Comparison of ENCODE assay signal across 24 mouse cellular contexts in genomic region chr10:16650120-16650519, GRCm38 (mm10).
DNase-seq lines count a peak whose midpoint lies in the region; ATAC-seq lines count a peak whose summit lies in the region.
"Had no signal": no experiment of that assay in that cellular context is flagged by ENCODE, and none has a peak within 500 bp of the region (broad histone marks: within the 10 kb centered on the region; RNA-seq: fewer than 3 reads in every experiment).

No protein-coding gene starts in this region.

- no peak overlapping the region for H3K4me2 ChIP-seq in forebrain, embryonic 11.5 days (ENCODE audit: low read depth, low read length, severe bottlenecking)
- no peak overlapping the region for H3K4me2 ChIP-seq in hindbrain, embryonic 13.5 days
- H3K4me2 ChIP-seq in midbrain, embryonic 12.5 days (replicated peaks) = no peak overlapping the region
- H3K4me2 ChIP-seq in midbrain, embryonic 11.5 days = no peak overlapping the region
- no peak overlapping the region for H3K4me2 ChIP-seq in intestine, embryonic 15.5 days (replicated peaks)
- H3K4me2 ChIP-seq: embryonic facial prominence, embryonic 13.5 days; forebrain, embryonic 12.5 days; forebrain, embryonic 15.5 days had no signal

- no peaks in the 10 kb centered on the region for H3K9me3 ChIP-seq in forebrain, embryonic 11.5 days (ENCODE audit: control insufficient read depth, low read length)
- H3K9me3 ChIP-seq in forebrain, embryonic 10.5 days = no peaks in the 10 kb centered on the region
- no peaks in the 10 kb centered on the region for H3K9me3 ChIP-seq in hindbrain, embryonic 10.5 days
- H3K9me3 ChIP-seq in hindbrain, embryonic 13.5 days = no peaks in the 10 kb centered on the region
- H3K9me3 ChIP-seq in midbrain, embryonic 12.5 days = no peaks in the 10 kb centered on the region
- no peaks in the 10 kb centered on the region for H3K9me3 ChIP-seq in midbrain, embryonic 11.5 days (ENCODE audit: control insufficient read depth, low read length)
- H3K9me3 ChIP-seq in intestine, embryonic 15.5 days = no peaks in the 10 kb centered on the region
- H3K9me3 ChIP-seq: embryonic facial prominence, embryonic 10.5 days; embryonic facial prominence, embryonic 13.5 days; forebrain, embryonic 12.5 days; forebrain, embryonic 15.5 days had no signal

- no peaks in the 10 kb centered on the region for H3K4me1 ChIP-seq in forebrain, embryonic 11.5 days (replicated peaks; ENCODE audit: control insufficient read depth, insufficient read depth, low read length)
- no peaks in the 10 kb centered on the region for H3K4me1 ChIP-seq in forebrain, embryonic 10.5 days
- H3K4me1 ChIP-seq in hindbrain, embryonic 10.5 days (replicated peaks) = no peaks in the 10 kb centered on the region
- no peaks in the 10 kb centered on the region for H3K4me1 ChIP-seq in hindbrain, embryonic 13.5 days (replicated peaks)
- H3K4me1 ChIP-seq in midbrain, embryonic 12.5 days = no peaks in the 10 kb centered on the region
- no peaks in the 10 kb centered on the region for H3K4me1 ChIP-seq in midbrain, embryonic 11.5 days (ENCODE audit: control insufficient read depth, insufficient read depth, low read length)
- no peaks in the 10 kb centered on the region for H3K4me1 ChIP-seq in intestine, embryonic 15.5 days (replicated peaks)
- H3K4me1 ChIP-seq: embryonic facial prominence, embryonic 10.5 days; embryonic facial prominence, embryonic 13.5 days; forebrain, embryonic 12.5 days; forebrain, embryonic 15.5 days had no signal

- no peak overlapping the region for H3K4me3 ChIP-seq in forebrain, embryonic 11.5 days (ENCODE audit: low read depth, low read length)
- no peak overlapping the region for H3K4me3 ChIP-seq in forebrain, embryonic 10.5 days
- no peak overlapping the region for H3K4me3 ChIP-seq in hindbrain, embryonic 10.5 days
- H3K4me3 ChIP-seq in hindbrain, embryonic 13.5 days = no peak overlapping the region
- H3K4me3 ChIP-seq in midbrain, embryonic 12.5 days = no peak overlapping the region
- no peak overlapping the region for H3K4me3 ChIP-seq in midbrain, embryonic 11.5 days (ENCODE audit: low read depth, low read length)
- no peak overlapping the region for H3K4me3 ChIP-seq in intestine, embryonic 15.5 days (replicated peaks)
- H3K4me3 ChIP-seq: embryonic facial prominence, embryonic 10.5 days; embryonic facial prominence, embryonic 13.5 days; erythroblast, embryonic 14.5 days; forebrain, embryonic 12.5 days; forebrain, embryonic 15.5 days had no signal

- H3K27ac ChIP-seq in forebrain, embryonic 11.5 days (ENCODE audit: low read depth, low read length) = no peak overlapping the region
- H3K27ac ChIP-seq in forebrain, embryonic 10.5 days = no peak overlapping the region
- 0 out of 2 replicates have a peak overlapping the region, but pooled peaks have one; percentile 45 for H3K27ac ChIP-seq in hindbrain, embryonic 10.5 days
- no peak overlapping the region for H3K27ac ChIP-seq in hindbrain, embryonic 13.5 days
- no peak overlapping the region for H3K27ac ChIP-seq in midbrain, embryonic 12.5 days (replicated peaks)
- H3K27ac ChIP-seq in midbrain, embryonic 11.5 days (ENCODE audit: low read depth, low read length) = no peak overlapping the region
- no peak overlapping the region for H3K27ac ChIP-seq in intestine, embryonic 15.5 days
- H3K27ac ChIP-seq: embryonic facial prominence, embryonic 10.5 days; embryonic facial prominence, embryonic 13.5 days; forebrain, embryonic 12.5 days; forebrain, embryonic 15.5 days had no signal

- ATAC-seq in forebrain, embryonic 11.5 days (replicated peaks; ENCODE audit: low FRiP score) = peak; percentile 46; the same call in 1 of the 2 replicates
- ATAC-seq in hindbrain, embryonic 13.5 days (ENCODE audit: low FRiP score) = no peak; the same call in 1 of the 2 replicates
- 0 out of 2 replicates have a peak, but pooled peaks have one; percentile 47 for ATAC-seq in midbrain, embryonic 12.5 days (ENCODE audit: low FRiP score, low read depth)
- ATAC-seq in midbrain, embryonic 11.5 days (ENCODE audit: low FRiP score) = no peak
- no peak for ATAC-seq in intestine, embryonic 15.5 days
- ATAC-seq: activated CD4-positive, CD25-positive, alpha-beta regulatory T cell, adult 4 months; forebrain, embryonic 15.5 days; hindbrain, embryonic 16.5 days; intestine, embryonic 16.5 days had no signal

- H3K9ac ChIP-seq in forebrain, embryonic 11.5 days (ENCODE audit: low read length) = no peak overlapping the region
- no peak overlapping the region for H3K9ac ChIP-seq in hindbrain, embryonic 13.5 days
- no peak overlapping the region for H3K9ac ChIP-seq in midbrain, embryonic 12.5 days (replicated peaks)
- H3K9ac ChIP-seq in midbrain, embryonic 11.5 days (ENCODE audit: low read length) = no peak overlapping the region
- no peak overlapping the region for H3K9ac ChIP-seq in intestine, embryonic 15.5 days
- H3K9ac ChIP-seq: embryonic facial prominence, embryonic 13.5 days; forebrain, embryonic 12.5 days; forebrain, embryonic 15.5 days had no signal

- H3K27me3 ChIP-seq in forebrain, embryonic 11.5 days (ENCODE audit: control insufficient read depth, insufficient read depth, low read length) = no peaks in the 10 kb centered on the region
- H3K27me3 ChIP-seq in forebrain, embryonic 10.5 days (ENCODE audit: poor library complexity, severe bottlenecking) = no peaks in the 10 kb centered on the region
- H3K27me3 ChIP-seq in hindbrain, embryonic 10.5 days (ENCODE audit: insufficient read depth, poor library complexity, severe bottlenecking) = no peaks in the 10 kb centered on the region
- H3K27me3 ChIP-seq in hindbrain, embryonic 13.5 days = no peaks in the 10 kb centered on the region
- H3K27me3 ChIP-seq in midbrain, embryonic 12.5 days = no peaks in the 10 kb centered on the region
- no peaks in the 10 kb centered on the region for H3K27me3 ChIP-seq in midbrain, embryonic 11.5 days (ENCODE audit: control insufficient read depth, insufficient read depth, low read length)
- no peaks in the 10 kb centered on the region for H3K27me3 ChIP-seq in intestine, embryonic 15.5 days (replicated peaks)
- H3K27me3 ChIP-seq: embryonic facial prominence, embryonic 13.5 days; forebrain, embryonic 12.5 days; forebrain, embryonic 15.5 days had no signal

- H3K36me3 ChIP-seq in forebrain, embryonic 11.5 days (ENCODE audit: control insufficient read depth, insufficient read depth, low read length) = no peaks in the 10 kb centered on the region
- H3K36me3 ChIP-seq in forebrain, embryonic 10.5 days (replicated peaks) = no peaks in the 10 kb centered on the region
- no peaks in the 10 kb centered on the region for H3K36me3 ChIP-seq in hindbrain, embryonic 10.5 days
- H3K36me3 ChIP-seq in hindbrain, embryonic 13.5 days = no peaks in the 10 kb centered on the region
- H3K36me3 ChIP-seq in midbrain, embryonic 12.5 days = no peaks in the 10 kb centered on the region
- no peaks in the 10 kb centered on the region for H3K36me3 ChIP-seq in midbrain, embryonic 11.5 days (ENCODE audit: control insufficient read depth, insufficient read depth, low read length)
- no peaks in the 10 kb centered on the region for H3K36me3 ChIP-seq in intestine, embryonic 15.5 days
- H3K36me3 ChIP-seq: embryonic facial prominence, embryonic 10.5 days; embryonic facial prominence, embryonic 13.5 days; forebrain, embryonic 12.5 days; forebrain, embryonic 15.5 days had no signal

- 63% methylated on average over 1 of the region's 1 CpGs for WGBS in forebrain, embryonic 11.5 days
- 71% methylated on average over 1 of the region's 1 CpGs for WGBS in forebrain, embryonic 10.5 days
- WGBS in hindbrain, embryonic 10.5 days = 88% methylated on average over 1 of the region's 1 CpGs
- 79% methylated on average over 1 of the region's 1 CpGs for WGBS in hindbrain, embryonic 13.5 days
- 79% methylated on average over 1 of the region's 1 CpGs for WGBS in midbrain, embryonic 12.5 days
- WGBS in midbrain, embryonic 11.5 days = 85% methylated on average over 1 of the region's 1 CpGs
- 65% methylated on average over 1 of the region's 1 CpGs for WGBS in intestine, embryonic 15.5 days

- no peak for DNase-seq in forebrain, embryonic 11.5 days (ENCODE audit: low spot score)
- DNase-seq in forebrain, embryonic 10.5 days (ENCODE audit: extremely low spot score, low spot score) = no peak
- no peak for DNase-seq in hindbrain, embryonic 10.5 days (ENCODE audit: low spot score)
- no peak for DNase-seq in midbrain, embryonic 11.5 days (ENCODE audit: low spot score, missing footprints)
- DNase-seq: adrenal gland, adult 8-10 months; adrenal gland, postnatal 25 days; cerebellum, adult 11-12 months; cerebellum, adult 8-10 months; cerebellum, postnatal 10 days; cerebellum, postnatal 36 days; embryo, embryonic 11 days; gastrocnemius, postnatal 10 days; gastrocnemius, postnatal 36 days had no signal

Comparison
In these comparisons a context has a peak if more than half of its experiments do, and no peak if none do; other contexts are left out.
1. ATAC-seq: peak in forebrain, embryonic 11.5 days (single experiment) and midbrain, embryonic 12.5 days (single experiment); none in hindbrain, embryonic 13.5 days (single experiment), midbrain, embryonic 11.5 days (single experiment) and intestine, embryonic 15.5 days (single experiment).